Mouse (Mus musculus): ENCODE data around the gene Tead4.
"Not testable (repeated sequence)": the region's sequence is repeated elsewhere in the genome, so short reads cannot be mapped to it uniquely, and the experiment has no call there.

Tead4 gene

DNA sequence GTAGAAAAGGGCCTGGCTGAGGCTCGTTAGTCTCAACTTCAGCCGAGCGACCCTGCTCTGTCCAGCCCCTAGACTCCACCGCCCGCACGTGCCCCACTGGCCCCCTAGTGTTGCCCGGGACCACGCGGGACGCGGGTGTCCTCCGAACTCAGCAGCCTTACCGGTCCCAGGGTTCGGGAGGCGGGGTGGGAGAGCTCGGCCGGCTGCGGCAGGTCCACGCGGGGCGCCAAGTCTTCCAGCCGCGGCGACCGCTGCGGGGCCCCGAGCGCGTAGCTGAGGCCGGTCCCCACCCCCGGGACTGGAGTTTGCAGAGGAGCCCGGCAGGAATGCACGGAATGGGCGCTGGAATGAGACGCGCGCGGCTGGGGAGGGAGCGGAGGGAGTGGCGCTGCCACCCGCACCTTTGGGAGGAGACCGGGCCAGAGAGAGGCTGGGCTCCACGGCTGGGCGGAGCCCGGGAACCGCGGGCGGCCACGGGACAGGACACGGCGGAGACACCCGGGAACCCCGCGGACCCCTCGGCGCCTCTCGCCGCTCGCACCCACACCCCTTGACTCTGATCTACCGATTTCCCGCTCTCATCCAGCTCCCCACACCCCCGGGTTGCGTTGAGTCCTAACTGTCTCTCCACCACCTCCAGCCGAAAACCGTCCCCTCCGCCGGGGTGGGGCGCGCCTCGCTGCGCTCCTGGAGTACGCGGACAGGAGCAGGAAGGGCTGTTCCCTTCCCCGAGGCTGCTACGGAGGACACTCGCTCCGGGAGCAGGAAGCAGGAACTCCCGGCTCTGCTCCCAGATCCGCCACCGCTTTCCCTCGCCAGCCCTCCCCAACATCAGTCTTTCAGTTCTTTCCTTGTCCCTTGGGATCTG, at the start of gene Tead4:
Gene Tead4 (minus strand): TSS at position 690 of the 868 bp plus-strand sequence.
- DNase-seq: no peak

- DNase-seq: no peak
Observed at GRCm38 (mm10) chr6:128349711-128350110, 49.1 kb upstream of the Tead4 start.

DNA sequence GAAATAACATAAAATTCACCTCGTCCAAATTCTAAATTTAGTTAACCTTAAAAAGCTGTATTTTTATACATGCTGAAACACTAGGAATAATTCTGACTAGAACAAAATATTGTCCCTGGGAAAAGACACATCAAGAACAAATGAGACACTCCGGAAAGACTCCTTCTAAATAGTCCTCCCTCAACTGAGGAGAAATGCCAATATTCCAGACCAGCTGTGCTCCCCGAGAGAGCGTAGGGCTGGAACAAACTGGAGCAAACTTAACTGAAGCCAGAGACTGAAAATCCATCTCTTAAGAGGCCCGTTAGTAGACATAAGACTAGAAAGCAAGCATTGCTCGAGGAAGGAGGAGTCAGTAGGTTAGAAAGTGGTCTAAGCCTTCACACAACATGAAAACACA, 46.2 kb upstream of the Tead4 start:
- DNase-seq: no peak

- no peak for DNase-seq
Observed at GRCm38 (mm10) chr6:128345623-128346022, 45.0 kb upstream of the Tead4 start.

DNA sequence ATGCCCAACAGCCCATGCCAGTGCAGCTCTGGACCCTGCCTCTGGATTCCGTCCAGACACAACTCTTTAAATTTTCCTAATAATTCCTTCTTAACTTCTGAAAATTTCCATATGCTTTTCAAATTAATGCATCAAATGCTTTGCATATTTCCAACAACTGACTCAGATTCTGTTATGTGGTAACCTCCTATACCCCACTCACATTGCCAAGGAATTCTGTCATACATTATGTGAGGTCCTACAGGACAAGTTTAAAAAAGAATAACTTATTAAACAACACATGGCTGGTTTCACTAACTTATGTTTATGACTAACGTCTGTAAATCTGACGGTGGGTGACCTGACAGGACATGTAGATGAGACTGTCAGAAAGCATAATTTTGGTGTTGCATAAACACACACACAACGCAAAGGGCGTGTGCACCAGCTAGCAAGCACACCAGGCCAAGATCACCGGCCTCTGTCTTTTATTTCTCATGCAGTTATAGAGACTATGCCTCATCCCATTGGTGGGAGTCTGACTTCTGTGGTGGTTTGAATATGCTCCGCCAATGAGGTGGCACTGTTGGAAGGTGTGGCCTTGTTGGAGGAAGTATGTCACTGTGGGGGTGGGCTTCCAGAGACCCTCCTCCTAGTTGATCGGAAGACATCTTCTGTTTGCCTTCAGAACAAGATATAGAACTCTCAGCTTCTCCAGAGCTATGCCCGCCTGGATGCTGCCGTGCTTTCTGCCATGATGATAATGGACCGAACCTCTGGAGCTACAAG, 41.5 kb upstream of the Tead4 start:
- DNase-seq: no peak

- DNase-seq: no peak
Observed at GRCm38 (mm10) chr6:128338876-128339275, 38.3 kb upstream of the Tead4 start.

DNA sequence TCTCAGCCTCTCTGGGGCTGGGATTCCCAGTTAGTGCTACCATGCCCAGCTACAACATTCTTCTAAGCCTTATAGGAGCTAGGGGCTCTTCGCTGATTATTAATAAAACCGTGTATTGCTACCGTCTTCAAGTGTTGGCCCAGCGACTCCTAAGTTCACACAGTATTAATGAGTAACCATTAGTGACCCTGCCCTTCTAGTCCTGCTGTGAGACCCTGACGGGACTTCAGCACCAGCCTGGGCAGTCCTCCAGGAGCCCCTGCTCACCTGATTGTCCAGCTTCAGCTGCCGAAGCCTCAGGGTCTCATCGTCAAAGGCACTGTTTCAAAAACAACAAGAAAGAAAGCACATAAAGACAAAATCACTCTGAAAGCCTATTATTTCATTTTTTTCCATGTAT, 36.8 kb upstream of the Tead4 start:
- DNase-seq: no peak

- peak in 1 of 2 experiments; percentile 27 for DNase-seq
Observed at GRCm38 (mm10) chr6:128334397-128335124, 33.9 kb upstream of the Tead4 start.

GRCm38 (mm10) chr6:128318317-128318716, 17.7 kb upstream of the Tead4 start:
- no peak for DNase-seq

DNA sequence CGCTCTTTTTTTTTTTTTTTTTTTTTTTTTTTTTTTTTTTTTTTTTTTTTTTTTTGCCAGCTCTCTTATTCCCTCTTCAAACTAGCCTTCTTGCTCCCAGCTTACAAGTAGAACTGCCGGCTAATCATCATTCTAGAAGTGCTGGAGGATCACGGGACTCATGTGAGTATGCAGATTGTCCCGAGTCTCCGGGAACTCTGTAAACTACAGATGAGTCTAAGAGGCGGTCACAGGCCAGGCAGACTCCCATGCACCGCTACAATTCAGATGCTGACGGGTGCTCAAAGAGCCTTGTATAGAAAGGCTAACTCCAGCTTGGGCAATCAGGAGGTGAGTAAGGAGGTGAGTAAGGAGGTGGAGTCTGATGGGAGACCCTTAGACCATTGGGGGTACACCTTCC, 15.0 kb upstream of the Tead4 start:
- no peak for DNase-seq

- no peak for DNase-seq
Observed at GRCm38 (mm10) chr6:128314796-128315195, 14.2 kb upstream of the Tead4 start.

DNA sequence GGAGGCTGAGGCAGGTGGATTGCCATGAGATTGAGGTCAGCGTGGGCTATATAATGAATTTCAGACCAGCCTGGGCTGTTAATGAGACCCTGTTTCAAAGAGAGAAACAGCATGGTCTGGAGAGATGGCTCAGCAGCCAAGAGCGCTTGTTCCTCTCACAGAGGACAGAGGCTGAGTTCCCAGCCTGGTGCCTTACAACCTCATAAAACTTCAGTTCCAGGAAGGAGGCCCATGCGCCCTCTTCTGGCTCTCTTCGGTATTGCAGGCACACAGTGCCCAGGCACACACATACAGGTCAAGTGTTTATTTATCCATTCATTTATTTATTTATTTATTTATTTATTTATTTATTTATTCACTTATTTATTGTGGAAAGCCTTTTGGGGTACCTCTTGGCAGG, 7.7 kb upstream of the Tead4 start:
- DNase-seq: peak in 1 of 2 experiments; percentile 11

GRCm38 (mm10) chr6:128304801-128305200, 4.2 kb upstream of the Tead4 start:
- DNase-seq: no peak

- not testable (repeated sequence) for DNase-seq
Observed at GRCm38 (mm10) chr6:128302640-128303039, 2.0 kb upstream of the Tead4 start.

DNA sequence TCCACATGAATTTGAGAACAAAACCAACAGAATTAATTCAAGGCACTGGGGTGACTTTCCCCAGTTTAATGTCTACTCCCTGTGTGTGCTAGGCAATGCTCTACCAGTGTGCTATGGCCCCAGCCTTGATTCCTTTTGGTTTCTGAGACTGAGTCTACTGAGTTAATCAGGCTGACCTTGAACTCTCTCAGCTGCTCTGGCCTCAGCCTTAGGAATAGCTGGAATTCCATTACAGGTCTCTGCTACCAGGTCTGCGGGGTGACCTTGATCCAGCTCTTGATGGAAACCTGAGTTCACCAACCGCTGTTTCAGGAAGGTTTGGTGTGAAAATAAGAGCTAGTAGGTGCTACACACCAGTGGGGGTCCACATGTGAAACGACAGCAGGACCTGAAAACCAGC, 1.3 kb upstream of the Tead4 start:
- no peak for DNase-seq

DNA sequence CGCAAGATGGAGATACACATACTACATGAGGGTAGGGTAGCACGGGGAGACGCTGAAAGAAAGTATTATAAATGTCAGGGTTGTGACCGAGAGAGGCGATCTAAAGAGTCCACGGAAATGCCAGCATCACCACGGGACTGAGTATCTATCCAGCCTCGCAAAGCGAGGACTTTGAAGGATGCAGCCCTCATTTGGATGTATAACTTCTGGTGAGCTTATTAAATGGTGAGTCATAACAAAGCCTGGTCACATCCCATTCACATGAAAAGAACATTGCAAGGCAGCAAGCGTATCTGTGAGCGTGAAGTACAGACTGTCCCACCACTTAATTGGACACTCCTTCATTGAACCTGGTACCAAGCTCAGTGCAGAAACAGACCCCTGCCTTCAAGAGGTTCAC, 835 bp upstream of the Tead4 start:
- DNase-seq: no peak

GRCm38 (mm10) chr6:128299292-128300133, 1.1 kb downstream of the Tead4 start:
- DNase-seq: no peak

- no peak for DNase-seq
Observed at GRCm38 (mm10) chr6:128298246-128298645, 2.4 kb downstream of the Tead4 start.

DNA sequence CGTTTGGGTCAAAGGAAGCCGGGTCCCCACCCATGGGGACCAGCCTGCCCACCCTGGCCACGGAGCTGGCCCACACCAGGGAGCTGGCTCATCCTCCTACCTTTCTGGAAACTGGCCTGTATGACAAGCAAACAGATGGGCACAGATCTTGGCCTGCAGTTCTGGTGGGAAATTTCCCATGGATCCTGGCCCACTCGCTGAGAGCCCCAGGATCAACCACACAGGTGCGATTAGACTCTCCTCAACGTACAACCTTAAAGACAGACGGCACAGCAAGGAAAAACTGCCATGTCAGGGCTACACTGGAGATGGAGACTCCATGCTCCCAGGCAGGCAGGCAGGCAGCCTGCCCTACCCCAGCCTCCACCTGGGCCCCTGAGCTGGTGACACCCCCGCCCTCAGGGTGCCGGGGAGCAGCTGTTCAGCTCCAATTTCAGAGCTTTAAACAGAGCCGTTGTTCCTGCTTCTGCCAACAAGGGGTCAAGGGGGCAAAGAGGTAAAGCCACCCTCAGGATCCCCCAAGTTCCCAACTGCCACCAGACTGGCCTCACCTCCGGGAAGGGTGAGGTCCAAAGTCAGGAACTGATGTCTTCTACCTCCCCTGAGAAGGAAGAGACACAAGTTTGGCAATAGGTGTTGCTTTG, 3.8 kb downstream of the Tead4 start:
- DNase-seq: no peak

DNA sequence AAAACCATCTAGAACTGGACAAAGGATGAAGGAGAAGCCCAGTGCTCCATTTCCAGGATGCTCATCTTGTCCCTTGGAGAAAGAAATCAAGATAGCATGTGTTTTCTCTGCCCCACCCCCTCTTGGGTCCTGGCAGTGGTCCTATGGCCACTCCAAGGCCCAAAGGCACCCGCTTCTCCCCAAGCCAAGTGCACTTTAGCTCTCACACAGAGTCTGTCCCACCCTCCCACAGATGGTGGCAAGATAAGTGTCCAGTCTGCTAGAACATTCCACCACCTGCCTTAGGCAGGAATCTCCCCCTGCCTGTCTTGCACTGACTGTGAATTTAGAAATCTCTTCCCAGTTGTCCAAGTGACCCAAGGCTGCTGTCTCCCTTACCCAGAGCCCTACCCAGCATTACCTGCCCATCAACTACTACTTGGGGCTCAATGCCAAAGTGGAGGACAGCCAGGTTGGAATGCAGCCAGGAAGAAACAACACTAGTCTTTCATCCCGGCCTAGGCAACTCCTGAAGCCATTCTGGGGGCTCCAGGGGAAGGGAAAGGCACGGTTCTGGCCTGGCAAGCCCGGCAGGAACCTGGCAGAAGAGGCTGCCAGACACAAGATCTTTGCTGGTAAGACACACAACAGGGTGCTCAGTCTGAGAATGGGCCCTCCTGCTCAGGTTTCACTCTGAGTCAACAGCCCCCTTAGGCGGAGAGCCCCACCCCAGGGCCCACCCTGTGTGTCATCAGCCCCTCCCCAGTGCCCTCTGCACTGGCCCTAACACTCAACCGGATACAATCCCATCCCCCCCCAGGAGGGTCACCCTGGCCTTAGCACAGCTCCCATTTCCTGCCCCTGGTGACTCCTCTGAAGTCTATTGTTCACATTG, 4.5 kb downstream of the Tead4 start:
- DNase-seq: no peak

GRCm38 (mm10) chr6:128291284-128291683, 9.3 kb downstream of the Tead4 start:
- no peak for DNase-seq
